Mouse (Mus musculus): Measurements from ENCODE around the gene Scfd2. TPM values are rescaled to one million over a fixed set of nuclear protein-coding genes. Genes with fewer than 3 reads are reported as not detected.
A peak's percentile ranks its signal among the peaks of the same experiment; 100 is the strongest.

The Scfd2 gene
- polyA plus RNA-seq, 1 experiment from 2014 or later, result 15.0 TPM

- peaks cover 6% of the 10 kb centered on the region; the same call in 1 of the 2 replicates for H3K4me1 ChIP-seq (ENCODE audit: control insufficient read depth, insufficient read depth, low read length)
- no peaks in the 10 kb centered on the region for H3K36me3 ChIP-seq (ENCODE audit: control insufficient read depth, insufficient read depth)
- no peak overlapping the region for H3K27ac ChIP-seq (ENCODE audit: low read length)
- no peak overlapping the region for H3K4me2 ChIP-seq (ENCODE audit: low read depth, low read length)
- H3K9ac ChIP-seq (ENCODE audit: low read length), result no peak overlapping the region; the same call in 1 of the 2 replicates
- no peak for ATAC-seq (replicated peaks; ENCODE audit: extremely low read depth, insufficient read depth, low FRiP score)
- no peak overlapping the region for H3K4me3 ChIP-seq (ENCODE audit: low read length)
- H3K9me3 ChIP-seq (replicated peaks; ENCODE audit: control insufficient read depth, low read length), result no peaks in the 10 kb centered on the region
- WGBS, result 84% methylated on average over 7 of the region's 7 CpGs
- no peaks in the 10 kb centered on the region for H3K27me3 ChIP-seq (ENCODE audit: control insufficient read depth, insufficient read depth, low read length)
Measured at GRCm38 (mm10) chr5:74313542-74313941, 218.0 kb downstream of the Scfd2 start.

GRCm38 (mm10) chr5:74311865-74312264 is 219.7 kb downstream of the Scfd2 start:
- 65% methylated on average over 6 of the region's 6 CpGs for WGBS
- no peak for ATAC-seq (replicated peaks; ENCODE audit: extremely low read depth, insufficient read depth, low FRiP score)
- no peak overlapping the region for H3K9ac ChIP-seq (ENCODE audit: low read length)
- no peaks in the 10 kb centered on the region for H3K27me3 ChIP-seq (ENCODE audit: control insufficient read depth, insufficient read depth, low read length)
- no peaks in the 10 kb centered on the region for H3K36me3 ChIP-seq (ENCODE audit: control insufficient read depth, insufficient read depth)
- peaks cover 6% of the 10 kb centered on the region; the same call in 1 of the 2 replicates for H3K4me1 ChIP-seq (ENCODE audit: control insufficient read depth, insufficient read depth, low read length)
- H3K4me2 ChIP-seq (ENCODE audit: low read depth, low read length), result no peak overlapping the region
- H3K4me3 ChIP-seq (ENCODE audit: low read length), result no peak overlapping the region
- no peak overlapping the region for H3K27ac ChIP-seq (ENCODE audit: low read length)
- H3K9me3 ChIP-seq (replicated peaks; ENCODE audit: control insufficient read depth, low read length), result no peaks in the 10 kb centered on the region

- Histone ChIP-seq H3K9ac (ENCODE audit: low read length) (no peak overlapping the region), H3K36me3 (ENCODE audit: control insufficient read depth, insufficient read depth) (no peaks in the 10 kb centered on the region), H3K4me2 (ENCODE audit: low read depth, low read length) (no peak overlapping the region), H3K27ac (ENCODE audit: low read length) (no peak overlapping the region), H3K4me1 (ENCODE audit: control insufficient read depth, insufficient read depth, low read length) (peaks cover 6% of the 10 kb centered on the region; the same call in 1 of the 2 replicates), H3K9me3 (replicated peaks; ENCODE audit: control insufficient read depth, low read length) (no peaks in the 10 kb centered on the region), H3K4me3 (ENCODE audit: low read length) (no peak overlapping the region), H3K27me3 (ENCODE audit: control insufficient read depth, insufficient read depth, low read length) (no peaks in the 10 kb centered on the region)
- no peak; the same call in 1 of the 2 replicates for ATAC-seq (replicated peaks; ENCODE audit: extremely low read depth, insufficient read depth, low FRiP score)
- 27% methylated on average over 6 of the region's 6 CpGs for WGBS
Measured at GRCm38 (mm10) chr5:74311200-74311825, 220.2 kb downstream of the Scfd2 start.

- Histone ChIP-seq H3K4me3 (ENCODE audit: low read length) (no peak overlapping the region), H3K9me3 (replicated peaks; ENCODE audit: control insufficient read depth, low read length) (no peaks in the 10 kb centered on the region), H3K4me1 (ENCODE audit: control insufficient read depth, insufficient read depth, low read length) (peaks cover 7% of the 10 kb centered on the region; the same call in 1 of the 2 replicates), H3K9ac (ENCODE audit: low read length) (no peak overlapping the region), H3K4me2 (ENCODE audit: low read depth, low read length) (no peak overlapping the region), H3K36me3 (ENCODE audit: control insufficient read depth, insufficient read depth) (no peaks in the 10 kb centered on the region), H3K27ac (ENCODE audit: low read length) (no peak overlapping the region), H3K27me3 (ENCODE audit: control insufficient read depth, insufficient read depth, low read length) (no peaks in the 10 kb centered on the region)
- WGBS, result 48% methylated on average over 5 of the region's 5 CpGs
- no peak for ATAC-seq (replicated peaks; ENCODE audit: extremely low read depth, insufficient read depth, low FRiP score)
Measured at GRCm38 (mm10) chr5:74310101-74310500, 221.5 kb downstream of the Scfd2 start.

- Histone ChIP-seq H3K36me3 (ENCODE audit: control insufficient read depth, insufficient read depth) (no peaks in the 10 kb centered on the region), H3K4me2 (ENCODE audit: low read depth, low read length) (no peak overlapping the region), H3K4me1 (ENCODE audit: control insufficient read depth, insufficient read depth, low read length) (peaks cover 9% of the 10 kb centered on the region), H3K27me3 (ENCODE audit: control insufficient read depth, insufficient read depth, low read length) (no peaks in the 10 kb centered on the region), H3K4me3 (ENCODE audit: low read length) (no peak overlapping the region), H3K9me3 (replicated peaks; ENCODE audit: control insufficient read depth, low read length) (no peaks in the 10 kb centered on the region), H3K9ac (ENCODE audit: low read length) (no peak overlapping the region), H3K27ac (ENCODE audit: low read length) (no peak overlapping the region)
- WGBS, result 78% methylated on average over 5 of the region's 5 CpGs
- ATAC-seq (replicated peaks; ENCODE audit: extremely low read depth, insufficient read depth, low FRiP score), result no peak
Measured at GRCm38 (mm10) chr5:74307242-74307641, 224.3 kb downstream of the Scfd2 start.

- Histone ChIP-seq H3K36me3 (ENCODE audit: control insufficient read depth, insufficient read depth) (no peaks in the 10 kb centered on the region), H3K27ac (ENCODE audit: low read length) (no peak overlapping the region), H3K4me2 (ENCODE audit: low read depth, low read length) (no peak overlapping the region), H3K4me3 (ENCODE audit: low read length) (no peak overlapping the region), H3K9ac (ENCODE audit: low read length) (peak overlapping the region; percentile 29; the same call in 1 of the 2 replicates), H3K4me1 (ENCODE audit: control insufficient read depth, insufficient read depth, low read length) (peaks cover 23% of the 10 kb centered on the region), H3K27me3 (ENCODE audit: control insufficient read depth, insufficient read depth, low read length) (no peaks in the 10 kb centered on the region), H3K9me3 (replicated peaks; ENCODE audit: control insufficient read depth, low read length) (no peaks in the 10 kb centered on the region)
- WGBS, result 72% methylated on average over 4 of the region's 4 CpGs
- no peak for ATAC-seq (replicated peaks; ENCODE audit: extremely low read depth, insufficient read depth, low FRiP score)
Measured at GRCm38 (mm10) chr5:74305533-74306189, 225.9 kb downstream of the Scfd2 start.

GRCm38 (mm10) chr5:74304767-74305166 is 226.8 kb downstream of the Scfd2 start:
- Histone ChIP-seq H3K9ac (ENCODE audit: low read length) (no peak overlapping the region), H3K4me3 (ENCODE audit: low read length) (no peak overlapping the region), H3K4me1 (ENCODE audit: control insufficient read depth, insufficient read depth, low read length) (peaks cover 29% of the 10 kb centered on the region), H3K36me3 (ENCODE audit: control insufficient read depth, insufficient read depth) (no peaks in the 10 kb centered on the region), H3K27ac (ENCODE audit: low read length) (no peak overlapping the region), H3K27me3 (ENCODE audit: control insufficient read depth, insufficient read depth, low read length) (no peaks in the 10 kb centered on the region), H3K4me2 (ENCODE audit: low read depth, low read length) (no peak overlapping the region), H3K9me3 (replicated peaks; ENCODE audit: control insufficient read depth, low read length) (no peaks in the 10 kb centered on the region)
- WGBS, result 54% methylated on average over 4 of the region's 4 CpGs
- ATAC-seq (replicated peaks; ENCODE audit: extremely low read depth, insufficient read depth, low FRiP score), result no peak

GRCm38 (mm10) chr5:74302331-74302730 is 229.2 kb downstream of the Scfd2 start:
- Histone ChIP-seq H3K27ac (ENCODE audit: low read length) (peak overlapping the region; percentile 94; the same call in 1 of the 2 replicates), H3K36me3 (ENCODE audit: control insufficient read depth, insufficient read depth) (no peaks in the 10 kb centered on the region), H3K9ac (ENCODE audit: low read length) (no peak overlapping the region), H3K4me1 (ENCODE audit: control insufficient read depth, insufficient read depth, low read length) (peaks cover 35% of the 10 kb centered on the region), H3K27me3 (ENCODE audit: control insufficient read depth, insufficient read depth, low read length) (no peaks in the 10 kb centered on the region), H3K9me3 (replicated peaks; ENCODE audit: control insufficient read depth, low read length) (no peaks in the 10 kb centered on the region), H3K4me2 (ENCODE audit: low read depth, low read length) (no peak overlapping the region), H3K4me3 (ENCODE audit: low read length) (no peak overlapping the region)
- 61% methylated on average over 3 of the region's 3 CpGs for WGBS
- ATAC-seq (replicated peaks; ENCODE audit: extremely low read depth, insufficient read depth, low FRiP score), result no peak

GRCm38 (mm10) chr5:74301443-74301842 is 230.1 kb downstream of the Scfd2 start:
- WGBS, result 98% methylated on average over 2 of the region's 2 CpGs
- H3K4me1 ChIP-seq (ENCODE audit: control insufficient read depth, insufficient read depth, low read length), result peaks cover 37% of the 10 kb centered on the region
- ATAC-seq (replicated peaks; ENCODE audit: extremely low read depth, insufficient read depth, low FRiP score), result no peak
- H3K27me3 ChIP-seq (ENCODE audit: control insufficient read depth, insufficient read depth, low read length), result no peaks in the 10 kb centered on the region
- H3K36me3 ChIP-seq (ENCODE audit: control insufficient read depth, insufficient read depth), result no peaks in the 10 kb centered on the region
- H3K4me2 ChIP-seq (ENCODE audit: low read depth, low read length), result no peak overlapping the region
- no peaks in the 10 kb centered on the region for H3K9me3 ChIP-seq (replicated peaks; ENCODE audit: control insufficient read depth, low read length)
- no peak overlapping the region for H3K9ac ChIP-seq (ENCODE audit: low read length)
- no peak overlapping the region for H3K4me3 ChIP-seq (ENCODE audit: low read length)
- peak overlapping the region; percentile 94 for H3K27ac ChIP-seq (ENCODE audit: low read length)
